ENCODE assay signal across 16 mouse cellular contexts in the genomic region with DNA sequence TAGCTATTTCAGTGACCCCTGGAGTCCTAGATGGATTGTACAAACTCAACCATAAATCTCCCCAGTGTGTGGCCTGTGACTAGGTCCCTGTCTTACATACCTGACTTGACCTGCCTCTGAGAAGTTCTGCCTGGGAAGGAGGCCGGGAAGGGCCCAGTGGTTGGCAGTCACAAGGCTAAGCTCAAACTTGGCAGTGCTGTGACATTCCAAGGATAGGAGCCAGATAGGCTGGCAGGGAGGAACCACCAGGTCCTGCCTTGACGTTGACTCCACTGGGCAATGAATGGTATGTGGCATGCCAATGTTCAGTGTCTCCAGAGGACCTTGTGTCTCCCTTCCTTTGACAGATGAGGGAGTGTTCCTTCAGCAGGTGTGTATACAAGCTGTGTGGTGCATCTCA.
DNase-seq lines count a peak whose midpoint lies in the region; ATAC-seq and TF ChIP-seq lines count a peak whose summit lies in the region.
"Had no signal": no experiment of that assay in that cellular context is flagged by ENCODE, and none has a peak within 500 bp of the region (broad histone marks: within the 10 kb centered on the region; RNA-seq: fewer than 3 reads in every experiment).

No protein-coding gene starts in this region.

- no peak overlapping the region for H3K4me2 ChIP-seq in heart, embryonic 12.5 days
- H3K4me2 ChIP-seq: embryonic facial prominence, embryonic 13.5 days; heart, embryonic 13.5 days; hindbrain, embryonic 13.5 days; intestine, embryonic 15.5 days had no signal

- DNase-seq in cerebellum, adult 11 months = peak; percentile 66
- DNase-seq in cerebellum, postnatal 4 days (ENCODE audit: low spot score in 2 of 2) = no peak
- peak; percentile 15 to 18 for DNase-seq in heart, postnatal 36 days
- DNase-seq in cerebellum, adult 2 months = peak; percentile 77 to 86
- peak; percentile 44 for DNase-seq in gastrocnemius, postnatal 25 days
- no peak for DNase-seq in T-cell, adult 2 months (ENCODE audit: low spot score)
- no peak for DNase-seq in ovary, postnatal 36 days (ENCODE audit: low spot score)
- DNase-seq: kidney, postnatal 14 days; layer of hippocampus, adult 9-11 months; thymus, postnatal 36 days had no signal

- H3K4me1 ChIP-seq in heart, embryonic 12.5 days (replicated peaks) = 0 out of 2 replicates have a peak, but pooled peaks cover 5% of the 10 kb centered on the region
- peaks cover 90% of the 10 kb centered on the region for H3K4me1 ChIP-seq in cerebellum, adult 2 months (ENCODE audit: control insufficient read depth, insufficient read depth, low read length)
- H3K4me1 ChIP-seq: intestine, embryonic 15.5 days had no signal

- no peaks in the 10 kb centered on the region for H3K36me3 ChIP-seq in heart, embryonic 12.5 days
- H3K36me3 ChIP-seq: embryonic facial prominence, embryonic 13.5 days; heart, embryonic 13.5 days; hindbrain, embryonic 13.5 days; intestine, embryonic 15.5 days had no signal

- no peaks in the 10 kb centered on the region for H3K9me3 ChIP-seq in heart, embryonic 12.5 days (replicated peaks)
- H3K9me3 ChIP-seq: embryonic facial prominence, embryonic 13.5 days; heart, embryonic 13.5 days; hindbrain, embryonic 13.5 days; intestine, embryonic 15.5 days had no signal

- peaks cover 41% of the 10 kb centered on the region for H3K27me3 ChIP-seq in heart, embryonic 12.5 days (replicated peaks)
- no peaks in the 10 kb centered on the region for H3K27me3 ChIP-seq in cerebellum, adult 2 months (ENCODE audit: control insufficient read depth, insufficient read depth, low read length)
- H3K27me3 ChIP-seq: Patski had no signal

- WGBS in heart, embryonic 12.5 days = 64% methylated on average over 2 of the region's 2 CpGs
- 6% methylated on average over 2 of the region's 2 CpGs for WGBS in cerebellum, adult 2 months

- no peak for ATAC-seq in heart, embryonic 12.5 days (ENCODE audit: insufficient number of reproducible peaks, low FRiP score)
- ATAC-seq: intestine, embryonic 15.5 days; Patski had no signal

- H3K27ac ChIP-seq in heart, embryonic 12.5 days (ENCODE audit: poor library complexity, severe bottlenecking) = no peak overlapping the region
- H3K27ac ChIP-seq in cerebellum, adult 2 months (ENCODE audit: insufficient read depth, low read length) = peak overlapping the region; percentile 82
- H3K27ac ChIP-seq: embryonic facial prominence, embryonic 13.5 days; heart, embryonic 13.5 days; hindbrain, embryonic 13.5 days; intestine, embryonic 15.5 days had no signal

- TF ChIP-seq POLR2A in cerebellum, adult 2 months (IDR thresholded peaks at IDR 0.05; ENCODE audit: borderline replicate concordance, insufficient read depth, low read length) = no peak

- intact Hi-C loops in heart, postnatal 36 days (cut with DNase I) = no loop called here

- H3K4me3 ChIP-seq in heart, embryonic 12.5 days = no peak overlapping the region
- H3K4me3 ChIP-seq in cerebellum, adult 2 months (replicated peaks; ENCODE audit: insufficient read depth, low read depth, low read length) = no peak overlapping the region
- H3K4me3 ChIP-seq: embryonic facial prominence, embryonic 13.5 days; heart, embryonic 13.5 days; hindbrain, embryonic 13.5 days; intestine, embryonic 15.5 days had no signal

- no peak overlapping the region for H3K9ac ChIP-seq in heart, embryonic 12.5 days
- H3K9ac ChIP-seq: embryonic facial prominence, embryonic 13.5 days; heart, embryonic 13.5 days; hindbrain, embryonic 13.5 days; intestine, embryonic 15.5 days had no signal

- no peak for TF ChIP-seq CTCF in cerebellum, adult 2 months (IDR thresholded peaks at IDR 0.05; ENCODE audit: borderline replicate concordance, insufficient read depth, low read depth, low read length)

Comparison
In these comparisons a context has a peak if more than half of its experiments do, and no peak if none do; other contexts are left out.
1. DNase-seq: peak in cerebellum, adult 11 months (single experiment), heart, postnatal 36 days (2 of 2), cerebellum, adult 2 months (2 of 2) and gastrocnemius, postnatal 25 days (single experiment); none in cerebellum, postnatal 4 days (0 of 2), T-cell, adult 2 months (single experiment) and ovary, postnatal 36 days (single experiment).